Mouse (Mus musculus) testis, adult 2 months (tissue): ENCODE results near the gene Atp6v1c2. TPM values are rescaled to one million over a fixed set of nuclear protein-coding genes. Genes with fewer than 3 reads are reported as not detected.
A peak's percentile ranks its signal among the peaks of the same experiment; 100 is the strongest.

Experiments used
- H3K27ac ChIP-seq: fragments of 200-500 bp; 2 replicates; pipeline ENCODE4 v1.5.1; 2012; ENCODE audit warnings: low read depth, low read length; ENCODE audit not compliant: control insufficient read depth, insufficient read depth
- H3K27me3 ChIP-seq: fragments of 200-500 bp; 2 replicates; pipeline ENCODE4 v1.6.1; 2012; ENCODE audit warnings: mild to moderate bottlenecking, low read length, moderate library complexity; ENCODE audit not compliant: control insufficient read depth, insufficient read depth
- H3K36me3 ChIP-seq: fragments of 200-500 bp; 2 replicates; pipeline ENCODE4 v1.6.1; 2012; ENCODE audit warnings: mild to moderate bottlenecking, low read length; ENCODE audit not compliant: control insufficient read depth, insufficient read depth
- H3K4me1 ChIP-seq: fragments of 200-500 bp; 2 replicates; pipeline ENCODE4 v1.6.1; 2012; ENCODE audit warnings: low read length; ENCODE audit not compliant: control insufficient read depth, insufficient read depth
- H3K4me3 ChIP-seq: fragments of 200-500 bp; 2 replicates; pipeline ENCODE4 v1.5.1; 2012; ENCODE audit warnings: low read depth, mild to moderate bottlenecking, low read length, moderate library complexity, mixed read lengths; ENCODE audit not compliant: control insufficient read depth
- CTCF ChIP-seq: fragments of 200-500 bp; IDR thresholded peaks from 2 replicates; pipeline ENCODE4 v1.5.1; 2012; ENCODE audit warnings: low read depth, mild to moderate bottlenecking, inconsistent platforms, low read length, moderate library complexity; ENCODE audit not compliant: control insufficient read depth, insufficient read depth, insufficient replicate concordance
- POLR2A ChIP-seq: fragments of 200-500 bp; IDR thresholded peaks from 2 replicates; pipeline ENCODE4 v1.6.1; 2012; ENCODE audit warnings: low read depth, mild to moderate bottlenecking, inconsistent platforms, low read length, moderate library complexity; ENCODE audit not compliant: control insufficient read depth
- polyA plus RNA-seq: library from polyadenylated mRNA; depleted of rRNA; stranded (reverse); fragments of >200 nt; gene quantifications from 2 replicates; pipeline ENCODE4 v1.2.3, GENCODE M21; 2012

Atp6v1c2 gene
- polyA plus RNA-seq, 1 experiment = 1.0 TPM

GRCm38 (mm10) chr12:17369111-17369510 is 40.0 kb upstream of the Atp6v1c2 start:
- Histone ChIP-seq H3K4me3 (no peak overlapping the region), H3K36me3 (peaks cover 6% of the 10 kb centered on the region), H3K4me1 (no peaks in the 10 kb centered on the region), H3K27ac (no peak overlapping the region), H3K27me3 (no peaks in the 10 kb centered on the region)
- no peak for TF ChIP-seq CTCF
- TF ChIP-seq POLR2A = no peak

- peaks cover 9% of the 10 kb centered on the region for H3K36me3 ChIP-seq
Measured at GRCm38 (mm10) chr12:17366981-17367380, 37.8 kb upstream of the Atp6v1c2 start.

GRCm38 (mm10) chr12:17362316-17362715 is 33.2 kb upstream of the Atp6v1c2 start:
- no peak overlapping the region for H3K27ac ChIP-seq
- H3K27me3 ChIP-seq = no peaks in the 10 kb centered on the region
- H3K4me1 ChIP-seq = no peaks in the 10 kb centered on the region
- peaks cover 4% of the 10 kb centered on the region for H3K36me3 ChIP-seq
- TF ChIP-seq POLR2A (no peak), CTCF (no peak)
- no peak overlapping the region for H3K4me3 ChIP-seq

More at GRCm38 (mm10) chr12:17366981-17367380, 37.8 kb upstream of the Atp6v1c2 start:
- Histone ChIP-seq H3K27ac (no peak overlapping the region), H3K4me1 (no peaks in the 10 kb centered on the region), H3K4me3 (no peak overlapping the region), H3K27me3 (no peaks in the 10 kb centered on the region)
- no peak for TF ChIP-seq POLR2A
- peak; percentile 67; the same call in 1 of the 2 replicates for TF ChIP-seq CTCF

- H3K27ac ChIP-seq = no peak overlapping the region
- TF ChIP-seq POLR2A = no peak
- no peak for TF ChIP-seq CTCF
- H3K4me3 ChIP-seq = no peak overlapping the region
- H3K27me3 ChIP-seq = no peaks in the 10 kb centered on the region
- H3K36me3 ChIP-seq = peaks cover 4% of the 10 kb centered on the region
- no peaks in the 10 kb centered on the region for H3K4me1 ChIP-seq
Measured at GRCm38 (mm10) chr12:17360650-17361049, 31.5 kb upstream of the Atp6v1c2 start.

- Histone ChIP-seq H3K27ac (no peak overlapping the region), H3K4me1 (no peaks in the 10 kb centered on the region), H3K4me3 (no peak overlapping the region), H3K36me3 (peaks cover 4% of the 10 kb centered on the region), H3K27me3 (no peaks in the 10 kb centered on the region)
- no peak for TF ChIP-seq POLR2A
Measured at GRCm38 (mm10) chr12:17360104-17360503, 30.9 kb upstream of the Atp6v1c2 start.

GRCm38 (mm10) chr12:17358981-17359380 is 29.8 kb upstream of the Atp6v1c2 start:
- H3K27ac ChIP-seq = no peak overlapping the region
- H3K4me3 ChIP-seq = no peak overlapping the region
- H3K27me3 ChIP-seq = no peaks in the 10 kb centered on the region
- H3K36me3 ChIP-seq = peaks cover 4% of the 10 kb centered on the region
- no peak for TF ChIP-seq POLR2A
- TF ChIP-seq CTCF = no peak
- no peaks in the 10 kb centered on the region for H3K4me1 ChIP-seq

GRCm38 (mm10) chr12:17357795-17358194 is 28.6 kb upstream of the Atp6v1c2 start:
- no peaks in the 10 kb centered on the region for H3K27me3 ChIP-seq
- no peak overlapping the region for H3K27ac ChIP-seq
- no peak for TF ChIP-seq POLR2A
- no peak overlapping the region for H3K4me3 ChIP-seq
- H3K36me3 ChIP-seq = peaks cover 4% of the 10 kb centered on the region
- H3K4me1 ChIP-seq = no peaks in the 10 kb centered on the region

- no peaks in the 10 kb centered on the region for H3K4me1 ChIP-seq
- H3K27me3 ChIP-seq = no peaks in the 10 kb centered on the region
- H3K27ac ChIP-seq = no peak overlapping the region
- TF ChIP-seq POLR2A (no peak), CTCF (no peak)
- peaks cover 2% of the 10 kb centered on the region for H3K36me3 ChIP-seq
- no peak overlapping the region for H3K4me3 ChIP-seq
Measured at GRCm38 (mm10) chr12:17356853-17357252, 27.7 kb upstream of the Atp6v1c2 start.
